Mouse (Mus musculus): ENCODE results near the gene Zcchc18.

GRCm38 (mm10) chrX:137034322-137034721 lies 41.4 kb downstream of the Zcchc18 start:
- TF ChIP-seq GATA1 (IDR thresholded peaks at IDR 0.05; ENCODE audit: borderline replicate concordance, low read length) = no peak
- no peak for TF ChIP-seq FLI1 (IDR thresholded peaks at IDR 0.05; ENCODE audit: low read length)

Measured in megakaryocyte, embryonic 14.5 days (primary cell).